Mouse (Mus musculus) heart, embryonic 15.5 days (tissue): ENCODE data around the gene Gm49355. TPM values are rescaled to one million over a fixed set of nuclear protein-coding genes. Genes with fewer than 3 reads are reported as not detected.
A peak's percentile ranks its signal among the peaks of the same experiment; 100 is the strongest.

Experiments
- ATAC-seq: fragments of 200-750 bp; cut with Nextera tagmentation; replicated peaks from 2 replicates; pipeline ENCODE4 v1.8.0; 2017; ENCODE audit warnings: low read depth, moderate TSS enrichment; ENCODE audit not compliant: insufficient number of reproducible peaks, insufficient read depth, low FRiP score
- H3K27ac ChIP-seq: fragments of 300-500 bp; sonication (generic); 2 replicates; pipeline ENCODE4 v1.5.1; 2015; ENCODE audit warnings: mild to moderate bottlenecking, inconsistent platforms
- H3K27me3 ChIP-seq: fragments of 300-500 bp; sonication (generic); 2 replicates; pipeline ENCODE4 v1.6.1; 2015; ENCODE audit warnings: inconsistent platforms
- H3K36me3 ChIP-seq: fragments of 300-500 bp; sonication (generic); 2 replicates; pipeline ENCODE4 v1.6.1; 2015; ENCODE audit warnings: mild to moderate bottlenecking, inconsistent platforms
- H3K4me1 ChIP-seq: fragments of 300-500 bp; sonication (generic); replicated peaks from 2 replicates; pipeline ENCODE4 v1.6.1; 2015; ENCODE audit warnings: inconsistent platforms
- H3K4me2 ChIP-seq: fragments of 300-500 bp; sonication (generic); 2 replicates; pipeline ENCODE4 v1.6.1; 2015; ENCODE audit warnings: inconsistent platforms, mild to moderate bottlenecking, moderate library complexity
- H3K4me3 ChIP-seq: fragments of 300-500 bp; sonication (generic); 2 replicates; pipeline ENCODE4 v1.5.1; 2015; ENCODE audit warnings: mild to moderate bottlenecking, inconsistent platforms
- H3K9ac ChIP-seq: fragments of 300-500 bp; sonication (generic); 2 replicates; pipeline ENCODE4 v1.6.1; 2015; ENCODE audit warnings: mild to moderate bottlenecking, inconsistent platforms
- H3K9me3 ChIP-seq: fragments of 300-500 bp; sonication (generic); replicated peaks from 2 replicates; pipeline ENCODE4 v1.6.1; 2016; ENCODE audit warnings: inconsistent platforms
- WGBS: fragments of 180-500 bp; shearing (Covaris S2); methylation state at CpG from one replicate; pipeline ENCODE4 v1.1.7; 2015; ENCODE audit warnings: mixed read lengths; 5-methylcytosine and 5-hydroxymethylcytosine counted together
- polyA plus RNA-seq: library from polyadenylated mRNA; unstranded; fragments of >200 nt; fragmentation: Nextera tagmentation; extraction: Ambion mirVana; gene quantifications from 2 replicates; pipeline ENCODE4 v1.2.1, GENCODE M21; 2015

Gene Gm49355
- polyA plus RNA-seq, 1 experiment from 2014 or later = 0.16 TPM

- ATAC-seq = no peak
- H3K9me3 ChIP-seq = no peaks in the 10 kb centered on the region
- peaks cover 42% of the 10 kb centered on the region for H3K4me1 ChIP-seq
- H3K27ac ChIP-seq = no peak overlapping the region
- WGBS = 5% methylated on average over 24 of the region's 24 CpGs
- no peak overlapping the region for H3K9ac ChIP-seq
- no peaks in the 10 kb centered on the region for H3K36me3 ChIP-seq
- H3K4me3 ChIP-seq = peak overlapping the region; percentile 43
- H3K4me2 ChIP-seq = peak overlapping the region; percentile 62
- peaks cover 99% of the 10 kb centered on the region for H3K27me3 ChIP-seq
These were observed 60.4 kb downstream of the Gm49355 start for GRCm38 (mm10) chr14:12344061-12344745.

GRCm38 (mm10) chr14:12344746-12345240 is 61.0 kb downstream of the Gm49355 start:
- ATAC-seq = no peak
- H3K4me3 ChIP-seq = peak overlapping the region; percentile 43

DNA sequence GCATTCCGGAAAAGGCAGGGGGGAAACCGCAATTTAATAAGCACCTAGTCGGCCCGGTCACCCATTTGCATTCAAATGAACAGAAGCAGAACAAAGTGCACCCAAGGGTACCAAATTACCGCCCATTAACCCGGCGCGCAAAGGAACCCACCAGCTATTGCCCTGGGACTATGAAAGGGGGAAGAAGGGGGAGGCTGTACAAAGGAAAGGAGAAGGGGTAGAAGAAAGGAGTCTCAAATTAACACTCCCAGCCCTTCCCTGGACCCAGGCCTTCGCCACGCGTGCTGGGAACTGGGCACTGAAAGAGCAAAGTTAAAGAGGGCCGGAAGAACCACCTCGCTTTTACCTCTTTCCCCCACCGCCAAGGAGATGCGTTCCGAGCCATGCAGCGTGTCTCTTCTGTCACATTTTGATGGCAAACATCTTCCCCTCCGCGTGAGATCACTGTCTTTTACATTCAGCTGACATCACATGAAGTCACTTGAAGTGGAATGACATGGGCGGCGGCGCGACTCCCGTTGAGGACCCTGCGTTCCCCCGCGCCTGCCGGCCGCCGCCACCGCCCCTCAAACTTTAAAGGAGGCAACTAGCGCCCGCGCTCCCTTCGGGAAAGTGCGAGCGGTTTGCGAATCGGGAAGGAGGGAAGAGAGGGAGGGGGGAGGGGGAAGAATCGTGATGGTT is 61.6 kb downstream of the Gm49355 start:
- H3K36me3 ChIP-seq = no peaks in the 10 kb centered on the region
- H3K4me2 ChIP-seq = peak overlapping the region; percentile 62
- no peak overlapping the region for H3K9ac ChIP-seq
- peaks cover 100% of the 10 kb centered on the region for H3K27me3 ChIP-seq
- no peaks in the 10 kb centered on the region for H3K9me3 ChIP-seq
- peak overlapping the region; percentile 43 for H3K4me3 ChIP-seq
- under 1% methylated on average over 40 of the region's 40 CpGs for WGBS
- no peak overlapping the region for H3K27ac ChIP-seq
- ATAC-seq = no peak
- peaks cover 38% of the 10 kb centered on the region for H3K4me1 ChIP-seq

More at GRCm38 (mm10) chr14:12344746-12345240, 61.0 kb downstream of the Gm49355 start:
- peaks cover 42% of the 10 kb centered on the region for H3K4me1 ChIP-seq
- no peaks in the 10 kb centered on the region for H3K36me3 ChIP-seq
- no peak overlapping the region for H3K27ac ChIP-seq
- WGBS = 1% methylated on average over 39 of the region's 39 CpGs
- no peaks in the 10 kb centered on the region for H3K9me3 ChIP-seq
- H3K27me3 ChIP-seq = peaks cover 100% of the 10 kb centered on the region
- H3K4me2 ChIP-seq = peak overlapping the region; percentile 62
- H3K9ac ChIP-seq = no peak overlapping the region

GRCm38 (mm10) chr14:12346011-12346864 is 62.5 kb downstream of the Gm49355 start:
- Histone ChIP-seq H3K9me3 (no peaks in the 10 kb centered on the region), H3K4me3 (peak overlapping the region; percentile 43), H3K4me2 (peak overlapping the region; percentile 62), H3K27me3 (peaks cover 100% of the 10 kb centered on the region), H3K4me1 (peaks cover 32% of the 10 kb centered on the region), H3K36me3 (no peaks in the 10 kb centered on the region), H3K9ac (no peak overlapping the region), H3K27ac (no peak overlapping the region)
- WGBS = 1% methylated on average over 50 of the region's 50 CpGs
- ATAC-seq = no peak

GRCm38 (mm10) chr14:12346865-12347600 is 63.3 kb downstream of the Gm49355 start:
- peaks cover 28% of the 10 kb centered on the region for H3K4me1 ChIP-seq
- H3K9me3 ChIP-seq = no peaks in the 10 kb centered on the region
- WGBS = 3% methylated on average over 26 of the region's 26 CpGs
- peak overlapping the region; percentile 62 for H3K4me2 ChIP-seq
- no peaks in the 10 kb centered on the region for H3K36me3 ChIP-seq
- H3K4me3 ChIP-seq = peak overlapping the region; percentile 43
- no peak for ATAC-seq
- no peak overlapping the region for H3K9ac ChIP-seq
- peaks cover 99% of the 10 kb centered on the region for H3K27me3 ChIP-seq
- no peak overlapping the region for H3K27ac ChIP-seq

GRCm38 (mm10) chr14:12348089-12348488 is 64.3 kb downstream of the Gm49355 start, which contains the start of gene Fezf2:
Gene Fezf2 (minus strand): TSS chr14:12348189.
- no peak for ATAC-seq
- no peak within 1 kb of the TSS for H3K9ac ChIP-seq
- no peaks in the 10 kb centered on the region for H3K36me3 ChIP-seq
- H3K4me3 ChIP-seq = peak within 1 kb of the TSS; percentile 43
- no peaks in the 10 kb centered on the region for H3K9me3 ChIP-seq
- WGBS = 4% methylated on average over 2 of the region's 2 CpGs
- peaks cover 28% of the 10 kb centered on the region for H3K4me1 ChIP-seq
- H3K27ac ChIP-seq = no peak within 1 kb of the TSS
- peaks cover 98% of the 10 kb centered on the region for H3K27me3 ChIP-seq
- H3K4me2 ChIP-seq = peak within 1 kb of the TSS; percentile 62; the same call in 1 of the 2 replicates

DNA sequence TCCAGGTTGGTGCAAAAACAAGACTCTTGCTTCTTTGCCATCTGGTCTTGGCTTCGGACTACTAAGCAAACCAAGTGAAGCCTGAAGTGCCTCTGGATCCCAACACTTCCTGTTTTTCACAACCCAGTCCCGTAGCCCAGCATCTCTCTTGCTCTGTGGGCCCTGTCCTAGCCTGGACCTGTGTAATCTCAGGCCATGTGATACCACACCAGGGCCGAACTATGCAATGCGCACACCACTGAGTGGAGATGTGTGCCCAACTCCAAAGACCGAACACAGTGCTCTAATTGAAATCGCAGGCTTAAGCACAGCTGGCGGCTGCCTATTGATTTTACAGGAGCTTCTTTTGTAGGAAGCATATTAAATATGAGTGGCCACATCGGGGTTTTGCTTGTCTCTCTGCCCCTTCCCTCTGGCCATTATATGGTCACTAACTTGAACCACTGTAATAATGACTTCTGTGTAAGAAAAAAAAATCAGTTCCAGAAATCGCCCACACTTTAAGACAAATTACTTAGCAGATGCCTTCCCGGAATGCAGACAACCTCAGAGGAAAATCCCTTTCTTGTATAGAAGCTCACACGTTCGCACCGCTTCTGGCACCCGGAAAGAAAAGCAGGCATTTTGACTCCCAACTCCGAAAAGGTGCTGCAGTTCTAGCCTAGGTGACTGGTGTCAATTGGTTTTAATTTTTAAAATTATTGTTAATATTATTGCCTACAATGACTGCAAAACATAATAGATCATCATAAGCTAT is 65.7 kb downstream of the Gm49355 start:
- Histone ChIP-seq H3K4me1 (peaks cover 24% of the 10 kb centered on the region), H3K4me3 (no peak overlapping the region), H3K36me3 (no peaks in the 10 kb centered on the region), H3K27me3 (peaks cover 98% of the 10 kb centered on the region), H3K4me2 (no peak overlapping the region), H3K27ac (no peak overlapping the region), H3K9ac (no peak overlapping the region), H3K9me3 (no peaks in the 10 kb centered on the region)
- 11% methylated on average over 15 of the region's 15 CpGs for WGBS
- no peak for ATAC-seq

DNA sequence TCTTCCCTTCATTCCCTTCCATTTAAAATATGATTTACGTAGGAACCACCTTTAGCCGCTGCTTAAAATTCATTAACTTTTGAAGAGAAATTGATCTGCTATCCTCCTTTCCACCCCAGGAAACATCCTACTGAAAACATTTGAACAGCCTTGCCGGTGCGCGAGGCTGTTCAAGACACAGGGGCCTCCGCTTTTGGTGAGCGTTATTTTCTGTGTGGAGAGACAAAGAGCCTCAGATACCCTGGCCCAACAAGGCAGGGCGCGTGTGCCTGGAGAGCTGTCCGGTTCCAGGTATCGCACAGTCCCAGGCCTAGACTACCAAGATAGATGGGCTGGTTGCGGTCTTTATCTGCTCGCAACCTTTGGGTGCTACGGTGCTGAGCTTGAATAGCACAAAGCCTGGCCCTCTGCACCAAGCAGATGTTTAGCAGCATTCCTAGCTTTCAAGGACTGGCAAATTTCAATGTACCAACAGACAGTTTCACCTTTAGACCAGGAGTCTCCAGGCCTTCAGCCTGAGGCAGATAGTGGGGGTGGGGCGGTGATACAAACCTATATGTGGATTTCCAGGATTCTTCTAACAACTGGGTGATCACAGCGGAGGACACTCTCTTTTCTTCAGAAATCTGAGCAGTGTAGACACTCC is 66.6 kb downstream of the Gm49355 start:
- no peak overlapping the region for H3K27ac ChIP-seq
- no peak overlapping the region for H3K4me2 ChIP-seq
- peaks cover 16% of the 10 kb centered on the region for H3K4me1 ChIP-seq
- 10% methylated on average over 16 of the region's 16 CpGs for WGBS
- no peak for ATAC-seq
- no peaks in the 10 kb centered on the region for H3K9me3 ChIP-seq
- no peak overlapping the region for H3K4me3 ChIP-seq
- no peak overlapping the region for H3K9ac ChIP-seq
- peaks cover 94% of the 10 kb centered on the region for H3K27me3 ChIP-seq
- no peaks in the 10 kb centered on the region for H3K36me3 ChIP-seq
